Comparison of ENCODE assay signal across 11 mouse cellular contexts in genomic region chr7:145029124-145029523, GRCm38 (mm10).
DNase-seq lines count a peak whose midpoint lies in the region; ATAC-seq lines count a peak whose summit lies in the region.
"Had no signal": no experiment of that assay in that cellular context is flagged by ENCODE, and none has a peak within 500 bp of the region (broad histone marks: within the 10 kb centered on the region; RNA-seq: fewer than 3 reads in every experiment).

No protein-coding gene starts in this region.

- H3K27me3 ChIP-seq in kidney, embryonic 15.5 days, result no peaks in the 10 kb centered on the region

- H3K27ac ChIP-seq in kidney, embryonic 15.5 days, result no peak overlapping the region
- H3K27ac ChIP-seq: heart, adult 2 months had no signal

- DNase-seq in kidney, postnatal 10 days, result peak; percentile 42
- peak; percentile 7 to 31 for DNase-seq in B cell, adult 2 months
- peak; percentile 63 for DNase-seq in R1 (ENCODE audit: low read depth, low spot score)
- no peak for DNase-seq in c-Kit-positive CD71-positive TER-119-positive erythroid progenitor cells, embryonic 14.5 days (ENCODE audit: low spot score)
- DNase-seq in frontal cortex, postnatal 36 days (ENCODE audit: low spot score in 2 of 2), result no peak
- no peak for DNase-seq in gastrocnemius, adult 18-20 months (ENCODE audit: low spot score)
- DNase-seq: adrenal gland, postnatal 36 days; heart, adult 2 months had no signal

- no peak overlapping the region for H3K4me2 ChIP-seq in kidney, embryonic 15.5 days

- no peaks in the 10 kb centered on the region for H3K9me3 ChIP-seq in kidney, embryonic 15.5 days (replicated peaks)
- H3K9me3 ChIP-seq: G1E had no signal

- no peak overlapping the region for H3K4me3 ChIP-seq in kidney, embryonic 15.5 days (replicated peaks)
- H3K4me3 ChIP-seq: heart, adult 2 months had no signal

- H3K9ac ChIP-seq in kidney, embryonic 15.5 days, result no peak overlapping the region

- H3K4me1 ChIP-seq in kidney, embryonic 15.5 days, result peaks cover 39% of the 10 kb centered on the region

- H3K36me3 ChIP-seq in kidney, embryonic 15.5 days, result no peaks in the 10 kb centered on the region
- H3K36me3 ChIP-seq: G1E had no signal

- 38% methylated on average over 4 of the region's 4 CpGs for WGBS in kidney, embryonic 15.5 days

- ATAC-seq in kidney, embryonic 15.5 days (replicated peaks; ENCODE audit: low FRiP score), result no peak
- ATAC-seq in megakaryocyte progenitor cell, adult 5-6 weeks (replicated peaks; ENCODE audit: poor library complexity), result peak; percentile 52

Comparison
In these comparisons a context has a peak if more than half of its experiments do, and no peak if none do; other contexts are left out.
1. DNase-seq: peak in kidney, postnatal 10 days (single experiment), B cell, adult 2 months (2 of 2) and R1 (single experiment); none in c-Kit-positive CD71-positive TER-119-positive erythroid progenitor cells, embryonic 14.5 days (single experiment), frontal cortex, postnatal 36 days (0 of 2) and gastrocnemius, adult 18-20 months (single experiment).